Mouse (Mus musculus) G1E-ER4 (cell line): Measurements from ENCODE around the gene Agap1. TPM values are rescaled to one million over a fixed set of nuclear protein-coding genes. Genes with fewer than 3 reads are reported as not detected.

Experiments
- GATA1 ChIP-seq: IDR thresholded peaks from one replicate; pipeline ENCODE4 v1.8.0; 2012; ENCODE audit warnings: low read length, inconsistent platforms
- polyA plus RNA-seq: library from polyadenylated mRNA; stranded (reverse); fragments of >175 nt; gene quantifications from 2 replicates; pipeline ENCODE4 v1.2.3, GENCODE M21; 2012

Agap1 gene
- polyA plus RNA-seq, 1 experiment = not detected

- no peak for TF ChIP-seq GATA1
Observed at GRCm38 (mm10) chr1:89739067-89739774, 284.6 kb downstream of the Agap1 start.

DNA sequence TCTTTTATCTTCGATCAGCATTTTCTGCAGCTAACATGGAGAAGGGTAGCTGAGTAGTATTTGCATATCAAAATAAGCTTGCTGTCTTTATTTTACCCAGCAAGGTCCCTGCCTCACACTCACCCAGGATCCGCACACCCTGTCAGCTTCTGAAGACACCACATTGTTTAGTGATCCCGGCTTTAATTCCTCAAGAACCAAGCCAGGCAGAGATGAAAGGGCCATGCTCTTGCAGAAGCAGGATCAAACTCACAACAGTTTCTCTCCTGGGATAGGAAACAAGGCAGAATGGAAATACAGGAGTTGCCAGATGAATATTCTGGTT lies 285.1 kb downstream of the Agap1 start:
- TF ChIP-seq GATA1 = no peak

DNA sequence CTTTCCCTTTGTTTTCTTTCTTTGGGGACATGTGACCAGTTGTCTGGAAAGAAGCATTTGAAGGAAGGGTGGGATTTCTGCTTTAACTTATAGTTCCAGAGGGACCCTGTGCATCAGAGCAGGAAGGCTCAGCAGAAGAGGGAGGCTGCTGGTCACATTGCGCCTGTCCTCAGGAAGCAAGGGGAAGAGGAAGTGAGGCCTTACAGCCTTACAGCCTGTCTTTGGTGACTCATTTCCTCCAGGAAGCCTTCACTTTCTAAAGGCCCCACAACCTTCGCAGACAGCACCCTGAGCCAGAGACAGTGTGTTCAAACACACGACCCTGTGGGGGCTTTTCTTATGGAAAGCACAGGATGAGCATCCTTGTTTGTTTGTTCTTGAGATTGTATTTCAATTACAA lies 287.8 kb downstream of the Agap1 start:
- no peak for TF ChIP-seq GATA1

DNA sequence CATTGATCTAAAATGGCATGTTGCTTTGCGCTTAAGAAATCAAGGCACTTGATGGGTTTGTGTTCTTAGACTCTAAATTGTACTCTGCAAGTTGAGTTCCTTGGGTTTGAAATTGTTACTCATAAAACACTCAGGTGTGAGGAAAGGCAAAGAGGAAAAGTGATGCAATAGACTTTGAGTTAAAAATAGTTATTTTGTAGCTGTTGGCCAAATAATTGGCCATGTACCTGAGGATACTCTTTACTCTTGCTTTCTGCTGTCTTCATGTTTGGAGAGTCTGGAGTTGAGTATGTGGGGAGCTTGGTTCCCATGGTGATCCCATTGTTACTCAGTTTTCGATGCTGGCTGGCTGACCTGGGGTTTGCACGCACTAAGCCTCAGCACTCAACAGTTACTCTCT lies 291.6 kb downstream of the Agap1 start:
- no peak for TF ChIP-seq GATA1

DNA sequence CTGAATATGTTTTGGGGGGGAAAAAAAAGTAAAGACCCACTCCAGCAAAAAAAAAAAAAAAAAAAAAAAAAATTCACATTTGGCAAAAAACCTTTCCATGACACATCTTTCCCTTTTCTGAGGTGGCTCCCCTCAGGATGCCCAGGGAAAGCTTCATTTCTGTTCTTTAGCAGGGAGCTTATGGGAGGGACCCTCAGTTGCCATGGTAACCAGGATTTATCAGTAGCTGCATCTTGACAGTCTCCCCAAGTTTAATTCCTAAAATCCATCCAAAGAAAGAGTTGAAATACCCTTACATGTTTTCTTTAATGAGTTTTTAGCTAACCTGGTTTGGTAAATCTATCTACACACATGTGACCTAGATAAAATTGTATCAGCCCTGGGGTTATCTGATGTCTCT lies 295.1 kb downstream of the Agap1 start:
- TF ChIP-seq GATA1 = no peak

DNA sequence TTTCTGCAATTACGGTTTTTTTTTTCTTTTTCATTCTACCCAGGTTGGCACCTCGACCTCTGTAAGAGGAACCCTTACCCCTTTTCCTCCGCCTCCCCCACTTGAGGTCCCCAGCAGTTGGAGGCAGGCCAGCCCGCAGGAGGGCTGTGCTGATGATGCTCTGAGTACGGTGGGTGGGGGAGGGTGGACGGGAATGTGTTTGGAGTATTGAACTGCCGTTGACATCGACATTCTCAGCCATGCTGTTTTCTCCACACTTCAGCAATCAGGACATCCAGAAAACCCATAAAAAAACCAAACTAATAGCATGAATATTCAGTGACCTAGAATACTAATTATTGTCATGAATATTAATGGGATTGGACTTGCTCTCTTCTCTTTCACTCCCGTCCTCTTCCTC lies 295.9 kb downstream of the Agap1 start:
- no peak for TF ChIP-seq GATA1

- TF ChIP-seq GATA1 = no peak
Observed at GRCm38 (mm10) chr1:89750921-89751320, 296.3 kb downstream of the Agap1 start.

DNA sequence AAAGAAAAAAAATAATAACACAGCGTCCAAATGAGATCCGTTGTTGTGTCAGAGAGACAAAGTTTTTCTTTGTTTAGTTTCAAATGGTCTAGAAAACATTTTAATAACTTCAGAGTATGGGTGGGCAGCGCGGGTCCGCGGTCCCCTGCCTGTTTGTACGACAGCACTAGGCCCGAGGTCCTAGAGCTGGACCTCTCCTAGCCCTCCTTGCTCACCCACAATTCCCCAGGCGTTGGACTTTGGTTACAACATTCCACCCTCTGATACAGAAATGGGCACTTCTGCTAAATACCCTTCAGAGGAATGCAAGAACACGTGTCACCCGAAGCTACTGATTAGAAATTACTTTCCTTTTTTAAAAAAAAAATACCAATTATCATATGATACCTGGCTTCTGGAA lies 296.7 kb downstream of the Agap1 start:
- TF ChIP-seq GATA1 = no peak

GRCm38 (mm10) chr1:89752659-89753058 lies 298.1 kb downstream of the Agap1 start:
- TF ChIP-seq GATA1 = no peak

DNA sequence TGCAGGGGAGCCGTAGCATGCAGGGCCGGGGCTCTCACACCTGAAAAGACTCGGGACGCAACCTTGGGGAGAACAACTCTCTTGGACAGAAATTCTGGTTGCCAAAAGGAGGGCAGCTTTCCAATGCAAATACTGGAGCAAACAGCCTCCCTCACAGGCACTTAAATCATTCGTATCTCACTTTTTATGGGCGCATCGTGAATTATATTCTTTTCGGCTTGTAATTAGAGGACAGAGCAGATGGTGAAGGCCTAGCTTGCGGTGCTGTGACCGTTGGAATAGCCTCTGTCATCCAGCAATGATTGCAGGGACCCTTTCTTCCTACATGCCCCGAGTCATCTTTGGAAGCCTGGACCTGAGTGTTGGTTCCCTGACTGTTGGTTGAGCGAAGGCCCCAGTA lies 300.8 kb downstream of the Agap1 start:
- TF ChIP-seq GATA1 = no peak

GRCm38 (mm10) chr1:89756387-89756786 lies 301.8 kb downstream of the Agap1 start:
- no peak for TF ChIP-seq GATA1

GRCm38 (mm10) chr1:89757545-89757944 lies 302.9 kb downstream of the Agap1 start:
- no peak for TF ChIP-seq GATA1

GRCm38 (mm10) chr1:89763912-89764311 lies 309.3 kb downstream of the Agap1 start:
- TF ChIP-seq GATA1 = no peak

DNA sequence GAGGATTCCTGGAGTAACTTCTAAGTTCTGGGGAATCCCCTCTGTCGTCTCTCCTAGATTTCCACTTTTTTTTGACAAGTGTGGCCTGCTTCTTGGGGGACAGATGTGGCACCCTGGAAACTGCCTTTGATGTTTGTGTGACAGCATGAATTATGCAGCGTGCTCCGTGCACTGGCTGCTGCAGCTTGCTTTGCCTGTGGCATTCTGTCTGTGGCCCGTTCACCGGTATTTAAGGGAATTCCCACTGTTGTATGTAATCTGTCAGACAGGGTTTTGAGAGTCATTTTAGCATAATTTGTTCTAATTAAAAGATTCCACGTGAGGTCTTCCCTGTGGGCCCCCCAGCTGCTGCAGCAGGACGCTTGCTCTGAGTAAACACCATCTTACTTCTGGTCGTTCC lies 312.3 kb downstream of the Agap1 start:
- no peak for TF ChIP-seq GATA1

GRCm38 (mm10) chr1:89769641-89770040 lies 315.0 kb downstream of the Agap1 start:
- no peak for TF ChIP-seq GATA1

DNA sequence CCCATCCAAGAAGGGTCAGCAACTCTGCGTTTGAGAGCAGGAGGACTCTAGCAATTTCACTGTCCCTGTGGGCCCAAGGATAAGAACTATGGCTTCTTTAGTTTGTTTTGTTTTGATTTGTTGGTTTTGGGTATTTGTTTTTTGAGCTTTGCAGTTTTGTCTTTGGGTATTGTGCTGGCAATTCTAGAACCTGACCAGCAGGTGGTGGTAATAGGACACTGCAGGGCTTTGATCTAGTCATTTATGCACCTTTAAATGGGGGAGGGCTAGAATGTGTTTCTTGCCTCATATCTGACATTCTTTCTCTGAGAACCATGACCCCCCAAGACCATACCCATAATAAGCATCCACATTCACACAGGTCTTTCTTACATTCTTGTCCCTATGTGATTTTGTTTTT lies 315.7 kb downstream of the Agap1 start:
- no peak for TF ChIP-seq GATA1

DNA sequence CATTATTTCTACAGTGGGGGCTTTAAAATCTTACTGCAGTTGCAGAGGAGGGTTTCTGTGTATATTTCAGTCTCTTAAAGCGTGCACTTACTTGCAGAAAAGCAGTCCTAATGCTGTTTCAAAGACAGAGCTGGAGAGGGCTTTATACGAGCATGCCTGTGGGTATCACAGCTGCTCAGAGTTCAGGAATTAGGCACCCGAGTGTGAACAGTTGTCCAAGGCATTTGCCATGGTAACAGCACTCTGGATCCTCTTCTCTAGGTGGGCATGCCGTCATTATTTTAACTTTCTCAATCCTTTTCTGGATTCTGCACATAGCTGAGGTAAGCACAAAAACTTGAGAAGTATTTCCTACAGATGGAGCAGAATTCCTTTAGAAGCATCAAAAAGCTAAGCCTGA lies 321.1 kb downstream of the Agap1 start:
- TF ChIP-seq GATA1 = no peak

- TF ChIP-seq GATA1 = no peak
Observed at GRCm38 (mm10) chr1:89780675-89781074, 326.1 kb downstream of the Agap1 start.
